Mouse (Mus musculus) testis, adult 2 months (tissue): ENCODE measurements around the gene Zfp654.

Experiments
- CTCF ChIP-seq: fragments of 200-500 bp; IDR thresholded peaks from 2 replicates; pipeline ENCODE4 v1.5.1; 2012; ENCODE audit warnings: low read depth, mild to moderate bottlenecking, inconsistent platforms, low read length, moderate library complexity; ENCODE audit not compliant: control insufficient read depth, insufficient read depth, insufficient replicate concordance
- POLR2A ChIP-seq: fragments of 200-500 bp; IDR thresholded peaks from 2 replicates; pipeline ENCODE4 v1.6.1; 2012; ENCODE audit warnings: low read depth, mild to moderate bottlenecking, inconsistent platforms, low read length, moderate library complexity; ENCODE audit not compliant: control insufficient read depth

- peak; percentile 83 for TF ChIP-seq POLR2A
- no peak for TF ChIP-seq CTCF
These were observed 80.7 kb downstream of the Zfp654 start, which contains the start of gene 4930453N24Rik for GRCm38 (mm10) chr16:64770521-64771430.
